Mouse (Mus musculus) heart, embryonic 14.5 days (tissue): ENCODE data around the gene Sppl2a. TPM values are rescaled to one million over a fixed set of nuclear protein-coding genes. Genes with fewer than 3 reads are reported as not detected.
A peak's percentile ranks its signal among the peaks of the same experiment; 100 is the strongest.

Source experiments
- ATAC-seq: fragments of 200-750 bp; cut with Nextera tagmentation; 2 replicates; pipeline ENCODE4 v1.8.0; 2017; ENCODE audit warnings: low read depth, moderate TSS enrichment; ENCODE audit not compliant: insufficient number of reproducible peaks, insufficient read depth, low FRiP score
- H3K27ac ChIP-seq, 2 experiments: fragments of 200-500 bp in 1 of 2; fragments of 300-500 bp in 1 of 2; sonication (generic) in 1 of 2; replicated peaks in 1 of 2; 2 replicates each; pipeline ENCODE4 v1.5.1; 2012 to 2014; ENCODE audit warnings: low read depth in 2 of 2, low read length in 2 of 2, control low read depth in 1 of 2, mild to moderate bottlenecking in 1 of 2, mixed read lengths in 1 of 2; ENCODE audit not compliant: control insufficient read depth in 1 of 2, insufficient read depth in 1 of 2
- H3K27me3 ChIP-seq: fragments of 300-500 bp; sonication (generic); 2 replicates; pipeline ENCODE4 v1.6.1; 2014; ENCODE audit warnings: mild to moderate bottlenecking, low read length, control low read depth; ENCODE audit not compliant: control insufficient read depth, insufficient read depth
- H3K36me3 ChIP-seq: fragments of 300-500 bp; sonication (generic); 2 replicates; pipeline ENCODE4 v1.6.1; 2014; ENCODE audit warnings: mild to moderate bottlenecking, control low read depth, low read length, mixed read lengths; ENCODE audit not compliant: control insufficient read depth, insufficient read depth
- H3K4me1 ChIP-seq, 2 experiments: fragments of 200-500 bp in 1 of 2; fragments of 300-500 bp in 1 of 2; sonication (generic) in 1 of 2; 2 replicates each; pipeline ENCODE4 v1.6.1; 2012 to 2014; ENCODE audit warnings: low read length in 2 of 2, control low read depth in 1 of 2, mixed read lengths in 1 of 2; ENCODE audit not compliant: control insufficient read depth in 2 of 2, insufficient read depth in 2 of 2
- H3K4me2 ChIP-seq: fragments of 300-500 bp; sonication (generic); 2 replicates; pipeline ENCODE4 v1.6.1; 2014; ENCODE audit warnings: mild to moderate bottlenecking, low read length
- H3K4me3 ChIP-seq, 2 experiments: fragments of 200-500 bp in 1 of 2; fragments of 300-500 bp in 1 of 2; sonication (generic) in 1 of 2; 2 replicates each; pipeline ENCODE4 v1.5.1; 2012 to 2014; ENCODE audit warnings: low read length in 2 of 2, mild to moderate bottlenecking in 2 of 2, control low read depth in 1 of 2, low read depth in 1 of 2, moderate library complexity in 1 of 2; ENCODE audit not compliant: control insufficient read depth in 1 of 2, insufficient read depth in 1 of 2
- H3K9ac ChIP-seq: fragments of 300-500 bp; sonication (generic); 2 replicates; pipeline ENCODE4 v1.6.1; 2014; ENCODE audit warnings: mild to moderate bottlenecking, low read length
- H3K9me3 ChIP-seq: fragments of 300-500 bp; sonication (generic); 2 replicates; pipeline ENCODE4 v1.6.1; 2016; ENCODE audit warnings: low read length, control low read depth; ENCODE audit not compliant: control insufficient read depth
- WGBS: fragments of 180-500 bp; shearing (Covaris S2); extraction: QIAGEN DNeasy Blood & Tissue Kit; methylation state at CpG from one replicate; pipeline ENCODE4 v1.1.7; 2014; 5-methylcytosine and 5-hydroxymethylcytosine counted together
- polyA plus RNA-seq: library from polyadenylated mRNA; unstranded; fragments of >200 nt; fragmentation: Nextera tagmentation; extraction: Ambion mirVana; gene quantifications from 2 replicates; pipeline ENCODE4 v1.2.1, GENCODE M21; 2014

Gene Sppl2a
- polyA plus RNA-seq, result 44.4 and 49.5 TPM in 2 replicates

- H3K4me2 ChIP-seq, result peak within 1 kb of the TSS; percentile 66
- H3K4me1 ChIP-seq, result peaks cover 0 to 16% of the 10 kb centered on the region in 2 experiments; a peak in 3 of 4 replicates
- peak within 1 kb of the TSS; percentile 86 for H3K9ac ChIP-seq
- H3K36me3 ChIP-seq, result no peaks in the 10 kb centered on the region
- H3K27me3 ChIP-seq, result no peaks in the 10 kb centered on the region
- H3K27ac ChIP-seq, result peak within 1 kb of the TSS; percentile 98 to 99
- WGBS, result under 1% methylated on average over 35 of the region's 35 CpGs
- no peaks in the 10 kb centered on the region for H3K9me3 ChIP-seq
- peak within 1 kb of the TSS; percentile 52 to 85 for H3K4me3 ChIP-seq
- ATAC-seq, result peak; percentile 99
These were observed at the start of gene Sppl2a for GRCm38 (mm10) chr2:126932897-126933641. Gene Sppl2a (minus strand): TSS chr2:126933235.

GRCm38 (mm10) chr2:126977428-126977827 lies 44.4 kb upstream of the Sppl2a start:
- 69% methylated on average over 6 of the region's 6 CpGs for WGBS
- no peak overlapping the region for H3K27ac ChIP-seq
- H3K27me3 ChIP-seq, result no peaks in the 10 kb centered on the region
- no peaks in the 10 kb centered on the region for H3K36me3 ChIP-seq
- no peak overlapping the region for H3K4me2 ChIP-seq
- H3K4me1 ChIP-seq, result no peaks in the 10 kb centered on the region
- no peak overlapping the region for H3K9ac ChIP-seq
- H3K9me3 ChIP-seq, result no peaks in the 10 kb centered on the region
- ATAC-seq, result no peak
- no peak overlapping the region for H3K4me3 ChIP-seq

DNA sequence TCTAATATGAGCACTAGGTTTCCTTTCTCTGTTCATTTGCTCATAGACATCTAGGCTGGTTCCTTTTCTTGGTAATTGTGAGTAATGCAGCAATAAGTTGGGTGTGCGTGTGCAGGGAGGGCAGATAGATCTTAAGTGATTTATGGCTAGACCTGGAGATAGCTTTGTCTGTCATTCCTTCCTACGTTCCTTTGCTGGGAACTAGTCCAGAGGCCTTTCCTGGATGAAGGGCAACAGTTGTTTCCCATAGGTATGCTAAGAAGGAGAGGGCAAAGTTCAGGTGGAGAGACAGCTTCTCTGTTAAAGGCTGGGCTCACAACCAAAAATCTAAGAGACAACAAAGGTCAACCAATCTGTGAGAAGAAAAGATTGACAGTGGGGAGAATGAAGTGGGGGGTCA lies 28.7 kb upstream of the Sppl2a start:
- no peak for ATAC-seq
- no peak overlapping the region for H3K27ac ChIP-seq
- no peak overlapping the region for H3K4me3 ChIP-seq
- no peaks in the 10 kb centered on the region for H3K27me3 ChIP-seq
- WGBS, result 73% methylated on average over 2 of the region's 2 CpGs
- H3K9ac ChIP-seq, result no peak overlapping the region
- H3K9me3 ChIP-seq, result no peaks in the 10 kb centered on the region
- H3K36me3 ChIP-seq, result no peaks in the 10 kb centered on the region
- no peaks in the 10 kb centered on the region for H3K4me1 ChIP-seq
- no peak overlapping the region for H3K4me2 ChIP-seq

DNA sequence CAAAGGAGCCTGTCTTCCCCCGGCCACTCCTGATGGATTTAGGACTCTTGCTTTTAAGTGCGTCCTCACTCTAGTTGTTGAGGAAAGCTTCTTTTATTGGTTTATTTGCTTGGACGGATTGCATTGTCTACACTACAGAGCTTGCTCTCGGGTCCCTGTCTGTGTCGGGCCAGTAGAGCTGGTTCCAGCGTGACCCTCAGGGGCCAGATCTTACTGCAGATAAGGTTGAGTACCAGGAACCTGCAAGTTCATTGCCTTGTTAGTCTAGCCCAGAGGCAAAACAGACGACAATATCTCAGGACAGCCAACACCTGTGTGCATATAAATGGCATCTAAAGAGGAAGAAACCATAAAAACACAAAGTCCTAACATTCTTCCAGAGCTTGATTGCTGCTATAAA lies 22.6 kb upstream of the Sppl2a start:
- H3K36me3 ChIP-seq, result no peaks in the 10 kb centered on the region
- no peaks in the 10 kb centered on the region; a peak in 1 of 4 replicates for H3K4me1 ChIP-seq
- no peaks in the 10 kb centered on the region for H3K9me3 ChIP-seq
- H3K27ac ChIP-seq, result no peak overlapping the region
- no peak overlapping the region for H3K4me2 ChIP-seq
- H3K27me3 ChIP-seq, result no peaks in the 10 kb centered on the region
- ATAC-seq, result no peak
- H3K4me3 ChIP-seq, result no peak overlapping the region
- H3K9ac ChIP-seq, result no peak overlapping the region
- 75% methylated on average over 7 of the region's 7 CpGs for WGBS

- WGBS, result 17% methylated on average over 7 of the region's 7 CpGs
- peak; percentile 66; the same call in 1 of the 2 replicates for ATAC-seq
- Histone ChIP-seq H3K4me2 (no peak overlapping the region), H3K4me1 (peaks cover 3 to 8% of the 10 kb centered on the region in 2 experiments; a peak in 2 of 4 replicates), H3K27ac (peak overlapping the region; percentile 11 to 54; a peak in 3 of 4 replicates), H3K4me3 (no peak overlapping the region), H3K9me3 (no peaks in the 10 kb centered on the region), H3K27me3 (no peaks in the 10 kb centered on the region), H3K36me3 (no peaks in the 10 kb centered on the region), H3K9ac (no peak overlapping the region)
These were observed 18.1 kb upstream of the Sppl2a start for GRCm38 (mm10) chr2:126951085-126951484.

DNA sequence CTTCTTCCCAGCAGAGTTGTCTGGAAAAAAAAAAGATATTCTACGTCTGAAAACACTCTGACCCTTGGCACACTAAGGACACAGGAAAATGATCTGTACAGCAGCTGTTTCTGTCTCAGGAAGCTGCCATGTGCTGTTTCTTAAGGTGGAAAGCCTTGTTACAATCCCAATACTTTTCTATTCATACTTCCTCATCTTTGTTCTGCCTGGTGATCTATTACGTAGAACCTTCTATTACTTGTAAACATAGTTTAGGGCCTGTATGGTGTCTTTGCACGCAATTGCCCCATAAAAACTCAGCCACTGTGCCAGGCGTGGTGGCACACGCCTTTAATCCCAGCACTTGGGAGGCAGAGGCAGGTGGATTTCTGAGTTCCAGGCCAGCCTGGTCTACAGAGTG lies 17.4 kb upstream of the Sppl2a start:
- Histone ChIP-seq H3K9ac (no peak overlapping the region), H3K27me3 (no peaks in the 10 kb centered on the region), H3K36me3 (no peaks in the 10 kb centered on the region), H3K27ac (peak overlapping the region in 1 of 2 experiments; percentile 54; a peak in 3 of 4 replicates), H3K4me1 (peaks cover 3 to 8% of the 10 kb centered on the region in 2 experiments; a peak in 2 of 4 replicates), H3K4me2 (no peak overlapping the region), H3K9me3 (no peaks in the 10 kb centered on the region), H3K4me3 (no peak overlapping the region)
- ATAC-seq, result no peak
- 80% methylated on average over 5 of the region's 5 CpGs for WGBS

GRCm38 (mm10) chr2:126949856-126950255 lies 16.8 kb upstream of the Sppl2a start:
- peak; percentile 40; the same call in 1 of the 2 replicates for ATAC-seq
- H3K9me3 ChIP-seq, result no peaks in the 10 kb centered on the region
- no peaks in the 10 kb centered on the region for H3K27me3 ChIP-seq
- peaks cover 3 to 8% of the 10 kb centered on the region in 2 experiments; a peak in 2 of 4 replicates for H3K4me1 ChIP-seq
- no peaks in the 10 kb centered on the region for H3K36me3 ChIP-seq
- H3K9ac ChIP-seq, result no peak overlapping the region
- no peak overlapping the region for H3K4me2 ChIP-seq
- H3K27ac ChIP-seq, result peak overlapping the region; percentile 54 to 66
- WGBS, result 18% methylated on average over 3 of the region's 3 CpGs
- no peak overlapping the region for H3K4me3 ChIP-seq
